10 mouse cellular contexts compared by ENCODE assay signal in the genomic region with DNA sequence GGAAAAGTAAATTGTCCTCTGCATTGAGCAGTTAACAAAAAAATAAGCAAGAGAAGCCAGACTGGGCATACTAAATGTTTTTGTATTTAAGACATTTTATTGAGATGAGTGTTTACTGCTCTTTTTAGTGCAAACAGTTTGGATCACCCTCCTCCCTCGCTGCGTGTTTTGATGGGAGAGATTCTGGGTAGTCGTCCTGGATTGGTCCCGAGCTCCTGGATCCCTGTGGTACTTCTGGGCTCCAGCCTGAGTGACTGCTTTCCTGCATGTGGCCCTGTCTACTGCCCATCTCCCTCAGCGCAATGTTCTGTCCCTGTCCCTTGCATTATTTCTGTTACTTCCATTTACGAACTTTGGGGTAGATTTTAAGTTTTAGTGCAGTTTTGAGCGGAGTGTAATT.
DNase-seq lines count a peak whose midpoint lies in the region; ATAC-seq lines count a peak whose summit lies in the region.
"Had no signal": no experiment of that assay in that cellular context is flagged by ENCODE, and none has a peak within 500 bp of the region (broad histone marks: within the 10 kb centered on the region; RNA-seq: fewer than 3 reads in every experiment).

No protein-coding gene starts in this region.

- H3K27me3 ChIP-seq in midbrain, embryonic 11.5 days (ENCODE audit: control insufficient read depth, insufficient read depth, low read length), result no peaks in the 10 kb centered on the region
- peaks cover 28% of the 10 kb centered on the region for H3K27me3 ChIP-seq in midbrain, embryonic 10.5 days (ENCODE audit: low read depth, poor library complexity, severe bottlenecking)
- peaks cover 27% of the 10 kb centered on the region; the same call in 1 of the 2 replicates for H3K27me3 ChIP-seq in forebrain, embryonic 13.5 days
- H3K27me3 ChIP-seq in hindbrain, embryonic 16.5 days (replicated peaks; ENCODE audit: control insufficient read depth, insufficient read depth, low read length), result no peaks in the 10 kb centered on the region
- H3K27me3 ChIP-seq in neural tube, embryonic 13.5 days, result no peaks in the 10 kb centered on the region; the same call in 1 of the 2 replicates

- no peak for ATAC-seq in midbrain, embryonic 11.5 days (ENCODE audit: low FRiP score)
- peak; percentile 71 for ATAC-seq in forebrain, embryonic 13.5 days
- 0 out of 2 replicates have a peak, but pooled peaks have one; percentile 24 for ATAC-seq in hindbrain, embryonic 16.5 days
- ATAC-seq in neural tube, embryonic 13.5 days (ENCODE audit: low read depth), result peak; percentile 64
- ATAC-seq in erythroblast, adult 5-6 weeks (replicated peaks; ENCODE audit: low FRiP score, poor library complexity, severe bottlenecking), result no peak

- H3K4me1 ChIP-seq in midbrain, embryonic 11.5 days (ENCODE audit: control insufficient read depth, insufficient read depth, low read length), result no peaks in the 10 kb centered on the region
- peaks cover 10% of the 10 kb centered on the region for H3K4me1 ChIP-seq in midbrain, embryonic 10.5 days
- peaks cover 16% of the 10 kb centered on the region for H3K4me1 ChIP-seq in forebrain, embryonic 13.5 days
- peaks cover 6% of the 10 kb centered on the region for H3K4me1 ChIP-seq in hindbrain, embryonic 16.5 days (ENCODE audit: control insufficient read depth, insufficient read depth, low read depth, low read length)
- H3K4me1 ChIP-seq in neural tube, embryonic 13.5 days (replicated peaks), result peaks cover 14% of the 10 kb centered on the region

- no peaks in the 10 kb centered on the region for H3K9me3 ChIP-seq in midbrain, embryonic 11.5 days (ENCODE audit: control insufficient read depth, low read length)
- peaks cover 7% of the 10 kb centered on the region; the same call in 1 of the 2 replicates for H3K9me3 ChIP-seq in midbrain, embryonic 10.5 days (replicated peaks)
- no peaks in the 10 kb centered on the region for H3K9me3 ChIP-seq in forebrain, embryonic 13.5 days (replicated peaks)
- H3K9me3 ChIP-seq in hindbrain, embryonic 16.5 days (ENCODE audit: control insufficient read depth, low read length), result no peaks in the 10 kb centered on the region
- no peaks in the 10 kb centered on the region for H3K9me3 ChIP-seq in neural tube, embryonic 13.5 days

- H3K4me3 ChIP-seq in midbrain, embryonic 11.5 days (ENCODE audit: low read depth, low read length), result no peak overlapping the region
- no peak overlapping the region; the same call in 1 of the 2 replicates for H3K4me3 ChIP-seq in midbrain, embryonic 10.5 days
- no peak overlapping the region for H3K4me3 ChIP-seq in forebrain, embryonic 13.5 days
- no peak overlapping the region for H3K4me3 ChIP-seq in hindbrain, embryonic 16.5 days (ENCODE audit: low read length)
- H3K4me3 ChIP-seq in neural tube, embryonic 13.5 days, result no peak overlapping the region

- peak; percentile 88 for DNase-seq in midbrain, embryonic 11.5 days (ENCODE audit: low spot score, missing footprints)
- DNase-seq in midbrain, embryonic 10.5 days (ENCODE audit: low spot score), result no peak
- no peak for DNase-seq in lung, postnatal 36 days
- DNase-seq: cerebellum, adult 8-10 months; heart, postnatal 4 days had no signal

- 34% methylated on average over 7 of the region's 7 CpGs for WGBS in midbrain, embryonic 11.5 days
- 27% methylated on average over 7 of the region's 7 CpGs for WGBS in midbrain, embryonic 10.5 days
- 15% methylated on average over 7 of the region's 7 CpGs for WGBS in forebrain, embryonic 13.5 days
- 27% methylated on average over 7 of the region's 7 CpGs for WGBS in hindbrain, embryonic 16.5 days
- 22% methylated on average over 7 of the region's 7 CpGs for WGBS in neural tube, embryonic 13.5 days

- H3K4me2 ChIP-seq in midbrain, embryonic 11.5 days, result no peak overlapping the region
- H3K4me2 ChIP-seq in forebrain, embryonic 13.5 days, result peak overlapping the region; percentile 35
- H3K4me2 ChIP-seq in hindbrain, embryonic 16.5 days (ENCODE audit: low read length), result peak overlapping the region; percentile 53
- peak overlapping the region; percentile 39 for H3K4me2 ChIP-seq in neural tube, embryonic 13.5 days
- H3K4me2 ChIP-seq: lung, embryonic 14.5 days had no signal

- no peaks in the 10 kb centered on the region for H3K36me3 ChIP-seq in midbrain, embryonic 11.5 days (ENCODE audit: control insufficient read depth, insufficient read depth, low read length)
- H3K36me3 ChIP-seq in midbrain, embryonic 10.5 days, result no peaks in the 10 kb centered on the region
- no peaks in the 10 kb centered on the region for H3K36me3 ChIP-seq in forebrain, embryonic 13.5 days (ENCODE audit: poor library complexity, severe bottlenecking)
- no peaks in the 10 kb centered on the region for H3K36me3 ChIP-seq in hindbrain, embryonic 16.5 days (ENCODE audit: control insufficient read depth, insufficient read depth, low read length)
- H3K36me3 ChIP-seq in neural tube, embryonic 13.5 days, result no peaks in the 10 kb centered on the region

- H3K27ac ChIP-seq in midbrain, embryonic 11.5 days (ENCODE audit: low read depth, low read length), result no peak overlapping the region
- H3K27ac ChIP-seq in midbrain, embryonic 10.5 days (replicated peaks), result no peak overlapping the region
- peak overlapping the region; percentile 68; the same call in 1 of the 2 replicates for H3K27ac ChIP-seq in forebrain, embryonic 13.5 days
- H3K27ac ChIP-seq in hindbrain, embryonic 16.5 days (ENCODE audit: low read depth, low read length), result no peak overlapping the region
- H3K27ac ChIP-seq in neural tube, embryonic 13.5 days (replicated peaks), result 0 out of 2 replicates have a peak overlapping the region, but pooled peaks have one; percentile 34

- no peak overlapping the region for H3K9ac ChIP-seq in midbrain, embryonic 11.5 days (ENCODE audit: low read length)
- no peak overlapping the region for H3K9ac ChIP-seq in forebrain, embryonic 13.5 days
- H3K9ac ChIP-seq in hindbrain, embryonic 16.5 days (ENCODE audit: low read depth, low read length), result no peak overlapping the region
- H3K9ac ChIP-seq in neural tube, embryonic 13.5 days, result no peak overlapping the region
- H3K9ac ChIP-seq: lung, embryonic 14.5 days had no signal

Comparison
In these comparisons a context has a peak if more than half of its experiments do, and no peak if none do; other contexts are left out.
1. ATAC-seq: peak in forebrain, embryonic 13.5 days (single experiment), hindbrain, embryonic 16.5 days (single experiment) and neural tube, embryonic 13.5 days (single experiment); none in midbrain, embryonic 11.5 days (single experiment) and erythroblast, adult 5-6 weeks (single experiment).
2. H3K27ac ChIP-seq: peak in forebrain, embryonic 13.5 days (single experiment) and neural tube, embryonic 13.5 days (single experiment); none in midbrain, embryonic 11.5 days (single experiment), midbrain, embryonic 10.5 days (single experiment) and hindbrain, embryonic 16.5 days (single experiment).